Mouse (Mus musculus) hindbrain, embryonic 15.5 days (tissue): ENCODE data around the gene Spsb3. TPM values are rescaled to one million over a fixed set of nuclear protein-coding genes. Genes with fewer than 3 reads are reported as not detected.

Experiments
- ATAC-seq: fragments of 200-750 bp; cut with Nextera tagmentation; 2 replicates; pipeline ENCODE4 v1.8.0; 2017; ENCODE audit warnings: low read depth, moderate number of reproducible peaks, moderate TSS enrichment; ENCODE audit not compliant: low FRiP score
- H3K27ac ChIP-seq: fragments of 300-500 bp; sonication (generic); replicated peaks from 2 replicates; pipeline ENCODE4 v1.5.1; 2015; ENCODE audit warnings: mild to moderate bottlenecking, inconsistent platforms
- H3K27me3 ChIP-seq: fragments of 300-500 bp; sonication (generic); 2 replicates; pipeline ENCODE4 v1.6.1; 2015; ENCODE audit warnings: control low read depth, inconsistent platforms
- H3K36me3 ChIP-seq: fragments of 300-500 bp; sonication (generic); 2 replicates; pipeline ENCODE4 v1.6.1; 2015; ENCODE audit warnings: control low read depth, inconsistent platforms
- H3K4me1 ChIP-seq: fragments of 300-500 bp; sonication (generic); replicated peaks from 2 replicates; pipeline ENCODE4 v1.6.1; 2015; ENCODE audit warnings: control low read depth, inconsistent platforms
- H3K4me2 ChIP-seq: fragments of 300-500 bp; sonication (generic); 2 replicates; pipeline ENCODE4 v1.6.1; 2015; ENCODE audit warnings: moderate library complexity, mild to moderate bottlenecking, inconsistent platforms
- H3K4me3 ChIP-seq: fragments of 300-500 bp; sonication (generic); 2 replicates; pipeline ENCODE4 v1.5.1; 2015; ENCODE audit warnings: mild to moderate bottlenecking, inconsistent platforms
- H3K9ac ChIP-seq: fragments of 300-500 bp; sonication (generic); 2 replicates; pipeline ENCODE4 v1.6.1; 2015; ENCODE audit warnings: inconsistent platforms
- H3K9me3 ChIP-seq: fragments of 300-500 bp; sonication (generic); 2 replicates; pipeline ENCODE4 v1.6.1; 2016; ENCODE audit warnings: control low read depth, inconsistent platforms
- WGBS: fragments of 180-500 bp; shearing (Covaris S2); methylation state at CpG from one replicate; pipeline ENCODE4 v1.1.7; 2015; 5-methylcytosine and 5-hydroxymethylcytosine counted together
- polyA plus RNA-seq: library from polyadenylated mRNA; unstranded; fragments of >200 nt; fragmentation: Nextera tagmentation; extraction: Ambion mirVana; gene quantifications from 2 replicates; pipeline ENCODE4 v1.2.1, GENCODE M21; 2015

Spsb3 gene
- polyA plus RNA-seq, 1 experiment from 2014 or later, result 87.6 TPM

GRCm38 (mm10) chr17:24851381-24852125 is 34.9 kb upstream of the Spsb3 start:
- H3K9ac ChIP-seq, result peak overlapping the region; percentile 67
- H3K4me1 ChIP-seq, result peaks cover 25% of the 10 kb centered on the region
- peak overlapping the region; percentile 94 for H3K4me3 ChIP-seq
- no peaks in the 10 kb centered on the region for H3K9me3 ChIP-seq
- ATAC-seq, result no peak
- H3K27me3 ChIP-seq, result peaks cover 3% of the 10 kb centered on the region; the same call in 1 of the 2 replicates
- WGBS, result 82% methylated on average over 10 of the region's 10 CpGs
- peak overlapping the region; percentile 93 for H3K4me2 ChIP-seq
- H3K36me3 ChIP-seq, result peaks cover 20% of the 10 kb centered on the region
- no peak overlapping the region for H3K27ac ChIP-seq

GRCm38 (mm10) chr17:24855838-24856464 is 30.5 kb upstream of the Spsb3 start:
- Histone ChIP-seq H3K9ac (no peak overlapping the region), H3K4me3 (no peak overlapping the region), H3K4me2 (no peak overlapping the region), H3K27ac (no peak overlapping the region), H3K4me1 (peaks cover 10% of the 10 kb centered on the region), H3K27me3 (peaks cover 3% of the 10 kb centered on the region; the same call in 1 of the 2 replicates), H3K9me3 (no peaks in the 10 kb centered on the region), H3K36me3 (peaks cover 20% of the 10 kb centered on the region)
- no peak for ATAC-seq
- WGBS, result 91% methylated on average over 3 of the region's 3 CpGs

GRCm38 (mm10) chr17:24856589-24856988 is 29.9 kb upstream of the Spsb3 start:
- H3K36me3 ChIP-seq, result peaks cover 24% of the 10 kb centered on the region
- no peak overlapping the region for H3K27ac ChIP-seq
- peaks cover 3% of the 10 kb centered on the region for H3K4me1 ChIP-seq
- no peak overlapping the region for H3K9ac ChIP-seq
- WGBS, result 91% methylated on average over 13 of the region's 13 CpGs
- H3K4me2 ChIP-seq, result no peak overlapping the region
- H3K9me3 ChIP-seq, result no peaks in the 10 kb centered on the region
- no peak overlapping the region for H3K4me3 ChIP-seq
- peaks cover 2% of the 10 kb centered on the region; the same call in 1 of the 2 replicates for H3K27me3 ChIP-seq
- no peak for ATAC-seq

- Histone ChIP-seq H3K36me3 (peaks cover 35% of the 10 kb centered on the region), H3K27ac (no peak overlapping the region), H3K9ac (no peak overlapping the region), H3K9me3 (no peaks in the 10 kb centered on the region), H3K27me3 (no peaks in the 10 kb centered on the region), H3K4me1 (no peaks in the 10 kb centered on the region), H3K4me2 (no peak overlapping the region), H3K4me3 (no peak overlapping the region)
- 93% methylated on average over 8 of the region's 8 CpGs for WGBS
- ATAC-seq, result no peak
Observed at GRCm38 (mm10) chr17:24857831-24858470, 28.5 kb upstream of the Spsb3 start.

- H3K27ac ChIP-seq, result no peak overlapping the region
- H3K4me2 ChIP-seq, result no peak overlapping the region
- H3K4me1 ChIP-seq, result no peaks in the 10 kb centered on the region
- peaks cover 33% of the 10 kb centered on the region for H3K36me3 ChIP-seq
- no peak overlapping the region for H3K4me3 ChIP-seq
- ATAC-seq, result no peak
- H3K9me3 ChIP-seq, result no peaks in the 10 kb centered on the region
- H3K9ac ChIP-seq, result no peak overlapping the region
- H3K27me3 ChIP-seq, result no peaks in the 10 kb centered on the region
- WGBS, result 86% methylated on average over 6 of the region's 6 CpGs
Observed at GRCm38 (mm10) chr17:24858967-24859366, 27.5 kb upstream of the Spsb3 start.

GRCm38 (mm10) chr17:24860076-24860475 is 26.4 kb upstream of the Spsb3 start:
- Histone ChIP-seq H3K36me3 (peaks cover 36% of the 10 kb centered on the region), H3K9ac (no peak overlapping the region), H3K4me1 (no peaks in the 10 kb centered on the region), H3K9me3 (no peaks in the 10 kb centered on the region), H3K27me3 (no peaks in the 10 kb centered on the region), H3K27ac (no peak overlapping the region), H3K4me2 (no peak overlapping the region), H3K4me3 (no peak overlapping the region)
- ATAC-seq, result no peak
- 95% methylated on average over 8 of the region's 8 CpGs for WGBS

- peaks cover 34% of the 10 kb centered on the region for H3K36me3 ChIP-seq
- H3K9ac ChIP-seq, result no peak overlapping the region
- ATAC-seq, result no peak
- 95% methylated on average over 3 of the region's 3 CpGs for WGBS
- H3K4me1 ChIP-seq, result no peaks in the 10 kb centered on the region
- H3K9me3 ChIP-seq, result no peaks in the 10 kb centered on the region
- H3K4me3 ChIP-seq, result no peak overlapping the region
- H3K27me3 ChIP-seq, result no peaks in the 10 kb centered on the region
- H3K4me2 ChIP-seq, result no peak overlapping the region
- no peak overlapping the region for H3K27ac ChIP-seq
Observed at GRCm38 (mm10) chr17:24861785-24862184, 24.7 kb upstream of the Spsb3 start.

GRCm38 (mm10) chr17:24865776-24866175 is 20.7 kb upstream of the Spsb3 start, which contains the start of gene Igfals:
TSS of gene Igfals (plus strand) at chr17:24865997.
- ATAC-seq, result no peak

GRCm38 (mm10) chr17:24867914-24868313 is 18.5 kb upstream of the Spsb3 start:
- 96% methylated on average over 10 of the region's 10 CpGs for WGBS
- ATAC-seq, result no peak
- H3K9me3 ChIP-seq, result no peaks in the 10 kb centered on the region
- H3K4me2 ChIP-seq, result no peak overlapping the region
- no peaks in the 10 kb centered on the region for H3K27me3 ChIP-seq
- H3K4me3 ChIP-seq, result no peak overlapping the region
- no peak overlapping the region for H3K27ac ChIP-seq
- no peak overlapping the region for H3K9ac ChIP-seq
- no peaks in the 10 kb centered on the region for H3K4me1 ChIP-seq
- H3K36me3 ChIP-seq, result peaks cover 18% of the 10 kb centered on the region

More at GRCm38 (mm10) chr17:24865776-24866175, 20.7 kb upstream of the Spsb3 start, which contains the start of gene Igfals:
- H3K27ac ChIP-seq, result no peak within 1 kb of the TSS
- WGBS, result 91% methylated on average over 8 of the region's 8 CpGs
- no peaks in the 10 kb centered on the region for H3K4me1 ChIP-seq
- H3K4me3 ChIP-seq, result no peak within 1 kb of the TSS
- no peak within 1 kb of the TSS for H3K9ac ChIP-seq
- H3K36me3 ChIP-seq, result peaks cover 34% of the 10 kb centered on the region
- H3K27me3 ChIP-seq, result no peaks in the 10 kb centered on the region
- no peak within 1 kb of the TSS for H3K4me2 ChIP-seq
- no peaks in the 10 kb centered on the region for H3K9me3 ChIP-seq

- H3K27ac ChIP-seq, result no peak overlapping the region
- H3K4me2 ChIP-seq, result no peak overlapping the region
- H3K4me1 ChIP-seq, result no peaks in the 10 kb centered on the region
- no peak overlapping the region for H3K4me3 ChIP-seq
- no peak for ATAC-seq
- H3K36me3 ChIP-seq, result no peaks in the 10 kb centered on the region
- WGBS, result 56% methylated on average over 4 of the region's 4 CpGs
- no peak overlapping the region for H3K9ac ChIP-seq
- H3K9me3 ChIP-seq, result no peaks in the 10 kb centered on the region
- H3K27me3 ChIP-seq, result no peaks in the 10 kb centered on the region
Observed at GRCm38 (mm10) chr17:24873695-24874404, 12.6 kb upstream of the Spsb3 start.

GRCm38 (mm10) chr17:24874405-24874745 is 12.1 kb upstream of the Spsb3 start:
- Histone ChIP-seq H3K4me2 (no peak overlapping the region), H3K27ac (no peak overlapping the region), H3K9ac (no peak overlapping the region), H3K36me3 (no peaks in the 10 kb centered on the region), H3K9me3 (no peaks in the 10 kb centered on the region), H3K27me3 (no peaks in the 10 kb centered on the region), H3K4me1 (no peaks in the 10 kb centered on the region), H3K4me3 (no peak overlapping the region)
- 53% methylated on average over 1 of the region's 1 CpGs for WGBS
- ATAC-seq, result no peak

- no peak overlapping the region for H3K4me2 ChIP-seq
- H3K27ac ChIP-seq, result no peak overlapping the region
- H3K9me3 ChIP-seq, result no peaks in the 10 kb centered on the region
- H3K4me3 ChIP-seq, result no peak overlapping the region
- H3K27me3 ChIP-seq, result no peaks in the 10 kb centered on the region
- no peaks in the 10 kb centered on the region for H3K36me3 ChIP-seq
- no peak for ATAC-seq
- H3K9ac ChIP-seq, result no peak overlapping the region
- WGBS, result 81% methylated on average over 8 of the region's 8 CpGs
- no peaks in the 10 kb centered on the region for H3K4me1 ChIP-seq
Observed at GRCm38 (mm10) chr17:24874989-24875388, 11.5 kb upstream of the Spsb3 start.
